In the genomic region with DNA sequence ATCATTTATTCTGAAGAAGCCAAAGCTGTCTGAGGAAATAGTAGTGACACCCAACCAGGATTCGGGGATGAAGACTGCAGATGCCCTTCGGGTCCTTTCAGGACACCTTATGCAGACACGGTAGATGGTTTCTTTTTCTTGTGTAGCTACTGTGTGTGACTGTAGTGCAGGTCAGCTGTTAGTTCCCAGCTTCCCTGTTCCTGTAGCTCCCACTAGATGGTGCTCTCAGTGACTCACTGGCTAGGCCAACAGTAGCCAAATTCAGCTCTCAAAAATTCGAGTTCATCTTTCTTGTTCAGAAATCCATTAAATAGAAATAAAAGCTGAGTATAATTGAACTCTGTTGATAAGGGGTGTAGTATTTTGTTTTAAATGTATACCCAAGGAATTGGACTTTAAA, we compare ENCODE assay signal across 9 mouse cellular contexts. TPM values are rescaled to one million over a fixed set of nuclear protein-coding genes. Genes with fewer than 3 reads are reported as not detected.
DNase-seq lines count a peak whose midpoint lies in the region; ATAC-seq and TF ChIP-seq lines count a peak whose summit lies in the region.
"Had no signal": no experiment of that assay in that cellular context is flagged by ENCODE, and none has a peak within 500 bp of the region (broad histone marks: within the 10 kb centered on the region; RNA-seq: fewer than 3 reads in every experiment).

No protein-coding gene starts in this region.

- no peak overlapping the region for H3K9ac ChIP-seq in heart, embryonic 12.5 days
- no peak overlapping the region for H3K9ac ChIP-seq in forebrain, postnatal 0 days
- H3K9ac ChIP-seq: embryonic facial prominence, embryonic 15.5 days had no signal

- intact Hi-C loops in heart, postnatal 10 days (cut with DNase I), result loop anchor here (5.0 kb wide), 1 partner anchor 102 kb away; no protein-coding TSS in a partner anchor

- WGBS in heart, embryonic 12.5 days, result 80% methylated on average over 4 of the region's 4 CpGs
- 73% methylated on average over 4 of the region's 4 CpGs for WGBS in forebrain, postnatal 0 days

- no peak overlapping the region for H3K4me3 ChIP-seq in heart, embryonic 12.5 days
- H3K4me3 ChIP-seq in G1E (ENCODE audit: low read depth, low read length), result no peak overlapping the region
- H3K4me3 ChIP-seq in forebrain, postnatal 0 days (ENCODE audit: low read depth, low read length), result no peak overlapping the region
- H3K4me3 ChIP-seq: embryonic facial prominence, embryonic 15.5 days had no signal

- no peak for TF ChIP-seq CTCF in G1E (IDR thresholded peaks at IDR 0.05; ENCODE audit: low read depth, low read length)
- peak; percentile 70 for TF ChIP-seq CTCF in forebrain, postnatal 0 days (IDR thresholded peaks at IDR 0.05; ENCODE audit: low read depth)

- no peaks in the 10 kb centered on the region for H3K9me3 ChIP-seq in heart, embryonic 12.5 days (replicated peaks)
- H3K9me3 ChIP-seq in G1E (replicated peaks), result no peaks in the 10 kb centered on the region
- H3K9me3 ChIP-seq in forebrain, postnatal 0 days (ENCODE audit: low read length), result no peaks in the 10 kb centered on the region
- H3K9me3 ChIP-seq: embryonic facial prominence, embryonic 15.5 days had no signal

- no peak for ATAC-seq in heart, embryonic 12.5 days (ENCODE audit: insufficient number of reproducible peaks, low FRiP score)
- peak; percentile 37; the same call in 1 of the 2 replicates for ATAC-seq in G1E (ENCODE audit: extremely low read depth, insufficient number of reproducible peaks, low FRiP score, poor library complexity, severe bottlenecking)
- peak; percentile 71; the same call in 1 of the 2 replicates for ATAC-seq in forebrain, postnatal 0 days

- no peaks in the 10 kb centered on the region for H3K4me1 ChIP-seq in heart, embryonic 12.5 days (replicated peaks)
- H3K4me1 ChIP-seq in G1E (ENCODE audit: insufficient read depth, low read depth, low read length), result peaks cover 16% of the 10 kb centered on the region
- no peaks in the 10 kb centered on the region for H3K4me1 ChIP-seq in forebrain, postnatal 0 days (ENCODE audit: insufficient read depth)
- H3K4me1 ChIP-seq: embryonic facial prominence, embryonic 15.5 days had no signal

- H3K27me3 ChIP-seq in heart, embryonic 12.5 days (replicated peaks), result no peaks in the 10 kb centered on the region
- no peaks in the 10 kb centered on the region for H3K27me3 ChIP-seq in G1E (ENCODE audit: insufficient read depth, low read length)
- H3K27me3 ChIP-seq in forebrain, postnatal 0 days (ENCODE audit: insufficient read depth, low read length), result no peaks in the 10 kb centered on the region
- H3K27me3 ChIP-seq: embryonic facial prominence, embryonic 15.5 days had no signal

- peak; percentile 15 to 33 for DNase-seq in heart, postnatal 10 days
- DNase-seq in A20 (ENCODE audit: low read depth, low spot score) (peak; percentile 40), G1E (ENCODE audit: low spot score) (no peak)
- peak; percentile 55 for DNase-seq in forebrain, postnatal 0 days
- DNase-seq in lung, postnatal 36 days, result peak; percentile 41
- no peak for DNase-seq in T-cell, adult 2 months (ENCODE audit: low spot score)
- DNase-seq in ovary, adult 18-20 months (ENCODE audit: low spot score), result no peak

- H3K36me3 ChIP-seq in heart, embryonic 12.5 days, result peaks cover 81% of the 10 kb centered on the region
- H3K36me3 ChIP-seq in G1E (replicated peaks), result peaks cover 89% of the 10 kb centered on the region
- peaks cover 69% of the 10 kb centered on the region for H3K36me3 ChIP-seq in forebrain, postnatal 0 days (ENCODE audit: insufficient read depth)

- no peak overlapping the region for H3K27ac ChIP-seq in heart, embryonic 12.5 days (ENCODE audit: poor library complexity, severe bottlenecking)
- H3K27ac ChIP-seq in forebrain, postnatal 0 days (ENCODE audit: low read depth, low read length), result no peak overlapping the region
- H3K27ac ChIP-seq: embryonic facial prominence, embryonic 15.5 days had no signal

- H3K4me2 ChIP-seq in heart, embryonic 12.5 days, result no peak overlapping the region
- H3K4me2 ChIP-seq in forebrain, postnatal 0 days (ENCODE audit: low read depth), result no peak overlapping the region
- H3K4me2 ChIP-seq: embryonic facial prominence, embryonic 15.5 days had no signal

RNA-seq across cellular contexts. Expression of gene Zc3h14, which starts 32.4 kb away (rescaled TPM):
- 10 to 100 TPM; 69.2 to 70.7 TPM for total RNA-seq in heart, postnatal 10 days (2021)
- 112 and 117 TPM in 2 replicates for polyA plus RNA-seq in heart, embryonic 12.5 days (2016; fragmentation: Nextera tagmentation; extraction: Ambion mirVana)
- total RNA-seq in G1E (2014; fragmentation: Nextera tagmentation) (667 and 789 TPM in 2 replicates), G1E (2017) (226 and 228 TPM in 2 replicates)
- polyA plus RNA-seq in G1E (2012), result 16.1 and 19.5 TPM in 2 replicates
- total RNA-seq in forebrain, postnatal 0 days (2014; rRNA removed), result 130 and 134 TPM in 2 replicates
- 103 and 113 TPM in 2 replicates for polyA plus RNA-seq in forebrain, postnatal 0 days (2015; fragmentation: Nextera tagmentation; extraction: Ambion mirVana)

RNA-seq across cellular contexts. Expression of gene Ptpn21, which starts 41.9 kb away (rescaled TPM):
- 10 to 100 TPM; 26.3 to 31.6 TPM for total RNA-seq in heart, postnatal 10 days (2021)
- 11.7 and 13.3 TPM in 2 replicates for polyA plus RNA-seq in heart, embryonic 12.5 days (2016; fragmentation: Nextera tagmentation; extraction: Ambion mirVana)
- 35.4 and 36.5 TPM in 2 replicates for total RNA-seq in G1E (2014; fragmentation: Nextera tagmentation)
- total RNA-seq in G1E (2017), result 7.2 and 7.7 TPM in 2 replicates
- 6.7 and 9.0 TPM in 2 replicates for polyA plus RNA-seq in G1E (2012)
- 3.1 and 4.0 TPM in 2 replicates for total RNA-seq in forebrain, postnatal 0 days (2014; rRNA removed)
- polyA plus RNA-seq in forebrain, postnatal 0 days (2015; fragmentation: Nextera tagmentation; extraction: Ambion mirVana), result 1.2 and 1.3 TPM in 2 replicates

Comparison
In these comparisons a context has a peak if more than half of its experiments do, and no peak if none do; other contexts are left out.
1. DNase-seq: peak in heart, postnatal 10 days (2 of 2), A20 (single experiment), forebrain, postnatal 0 days (single experiment) and lung, postnatal 36 days (single experiment); none in G1E (single experiment), T-cell, adult 2 months (single experiment) and ovary, adult 18-20 months (single experiment).